Mouse (Mus musculus) liver, adult 2 months (tissue): Measurements from ENCODE around the gene Dus1l.
A peak's percentile ranks its signal among the peaks of the same experiment; 100 is the strongest.

ENCODE experiments used
- CTCF ChIP-seq: fragments of 200-500 bp; IDR thresholded peaks from 2 replicates; pipeline ENCODE4 v1.5.1; 2011; ENCODE audit warnings: low read depth, low read length, control low read depth
- POLR2A ChIP-seq: fragments of 200-500 bp; IDR thresholded peaks from 2 replicates; pipeline ENCODE4 v1.6.1; 2011; ENCODE audit warnings: low read length, control low read depth; ENCODE audit not compliant: insufficient read depth; ENCODE audit errors: extremely low read depth

GRCm38 (mm10) chr11:120800061-120800904, 4.1 kb upstream of the Dus1l start:
- TF ChIP-seq POLR2A (no peak), CTCF (peak; percentile 97)
